Mouse (Mus musculus) lung, embryonic 14.5 days (tissue): ENCODE measurements around the gene 1700008O03Rik. TPM values are rescaled to one million over a fixed set of nuclear protein-coding genes. Genes with fewer than 3 reads are reported as not detected.

Source experiments
- ATAC-seq: fragments of 200-750 bp; cut with Nextera tagmentation; 2 replicates; pipeline ENCODE4 v1.8.0; 2017; ENCODE audit warnings: mild to moderate bottlenecking, moderate TSS enrichment, moderate library complexity; ENCODE audit not compliant: insufficient read depth
- DNase-seq: peaks from one replicate; pipeline ENCODE4 v3.0.0-alpha.2; 2015
- H3K27ac ChIP-seq: fragments of 300-500 bp; sonication (generic); 2 replicates; pipeline ENCODE4 v1.5.1; 2014; ENCODE audit warnings: low read depth, mild to moderate bottlenecking, moderate library complexity
- H3K27me3 ChIP-seq: fragments of 300-500 bp; sonication (generic); 2 replicates; pipeline ENCODE4 v1.6.1; 2014; ENCODE audit warnings: low read length, control low read depth; ENCODE audit not compliant: insufficient read depth
- H3K36me3 ChIP-seq: fragments of 300-500 bp; sonication (generic); 2 replicates; pipeline ENCODE4 v1.6.1; 2014; ENCODE audit warnings: control low read depth; ENCODE audit not compliant: insufficient read depth
- H3K4me1 ChIP-seq: fragments of 300-500 bp; sonication (generic); 2 replicates; pipeline ENCODE4 v1.6.1; 2014; ENCODE audit warnings: antibody characterized with exemption, control low read depth; ENCODE audit not compliant: insufficient read depth
- H3K4me2 ChIP-seq: fragments of 300-500 bp; sonication (generic); 2 replicates; pipeline ENCODE4 v1.6.1; 2014; ENCODE audit warnings: mild to moderate bottlenecking
- H3K4me3 ChIP-seq: fragments of 300-500 bp; sonication (generic); 2 replicates; pipeline ENCODE4 v1.5.1; 2014; ENCODE audit warnings: low read depth, low read length
- H3K9ac ChIP-seq: fragments of 300-500 bp; sonication (generic); 2 replicates; pipeline ENCODE4 v1.6.1; 2014
- H3K9me3 ChIP-seq: fragments of 300-500 bp; sonication (generic); 2 replicates; pipeline ENCODE4 v1.6.1; 2016; ENCODE audit warnings: low read depth, low read length, control low read depth
- CTCF ChIP-seq: IDR thresholded peaks from 2 replicates; pipeline ENCODE4 v1.5.1; 2016; ENCODE audit warnings: antibody characterized with exemption, low read depth
- WGBS: fragments of 180-500 bp; shearing (Covaris S2); extraction: QIAGEN DNeasy Blood & Tissue Kit; methylation state at CpG from one replicate; pipeline ENCODE4 v1.1.7; 2014; 5-methylcytosine and 5-hydroxymethylcytosine counted together
- polyA plus RNA-seq: library from polyadenylated mRNA; unstranded; fragments of >200 nt; fragmentation: Nextera tagmentation; extraction: Ambion mirVana; gene quantifications from 2 replicates; pipeline ENCODE4 v1.2.1, GENCODE M21; 2014

The 1700008O03Rik gene
- polyA plus RNA-seq, 1 experiment from 2014 or later = 0.71 TPM

DNA sequence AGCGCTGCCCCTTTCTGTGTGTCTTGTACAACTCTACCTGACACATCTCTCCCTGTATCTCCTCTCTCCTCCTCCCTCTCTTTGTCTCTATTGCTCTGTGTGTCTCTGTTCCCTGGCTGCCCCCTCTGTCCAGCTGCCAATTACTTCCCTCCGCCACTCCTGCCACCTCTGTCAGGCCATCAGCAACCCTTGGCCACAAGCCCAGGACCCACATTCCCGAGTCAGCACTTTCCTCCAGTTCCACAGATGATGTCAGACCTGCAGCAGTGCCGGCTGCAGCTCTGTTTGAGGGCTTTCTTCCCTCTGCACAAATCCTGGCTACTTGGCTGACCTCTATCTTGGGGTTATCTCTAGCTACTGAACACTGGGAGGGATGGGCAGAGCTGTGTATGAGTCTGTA is 7.3 kb downstream of the 1700008O03Rik start:
- no peak overlapping the region for H3K9ac ChIP-seq
- ATAC-seq (peak; percentile 10; the same call in 1 of the 2 replicates), DNase-seq (peak; percentile 81)
- H3K4me1 ChIP-seq = peaks cover 7% of the 10 kb centered on the region; the same call in 1 of the 2 replicates
- 28% methylated on average over 4 of the region's 4 CpGs for WGBS
- H3K4me2 ChIP-seq = peak overlapping the region; percentile 10; the same call in 1 of the 2 replicates
- no peak for TF ChIP-seq CTCF
- no peak overlapping the region for H3K4me3 ChIP-seq
- H3K27ac ChIP-seq = no peak overlapping the region
- no peaks in the 10 kb centered on the region for H3K36me3 ChIP-seq
- 0 out of 2 replicates have a peak, but pooled peaks cover 5% of the 10 kb centered on the region for H3K27me3 ChIP-seq
- H3K9me3 ChIP-seq = no peaks in the 10 kb centered on the region

DNA sequence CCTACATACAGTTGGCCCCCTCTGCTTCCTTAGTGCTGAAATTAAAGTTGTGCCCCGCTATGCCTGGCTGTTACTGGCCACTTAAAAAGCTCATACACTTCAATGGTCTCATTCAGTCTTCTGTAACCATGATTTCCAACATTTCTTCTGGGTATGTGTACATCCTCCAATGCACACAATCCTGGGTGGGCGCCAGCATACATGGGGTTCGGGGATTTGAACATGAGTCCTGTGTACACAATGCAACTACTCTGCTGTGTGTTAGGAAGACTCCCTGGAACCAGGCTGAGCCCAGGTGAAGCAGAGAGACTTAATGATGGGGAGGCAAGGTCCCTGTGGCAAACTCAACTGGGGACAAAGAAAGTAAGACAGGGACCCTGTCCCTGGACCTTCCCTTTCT is 9.8 kb downstream of the 1700008O03Rik start:
- Histone ChIP-seq H3K9me3 (no peaks in the 10 kb centered on the region), H3K4me2 (no peak overlapping the region), H3K36me3 (no peaks in the 10 kb centered on the region), H3K27ac (no peak overlapping the region), H3K4me3 (0 out of 2 replicates have a peak overlapping the region, but pooled peaks have one; percentile 55), H3K27me3 (no peaks in the 10 kb centered on the region), H3K9ac (no peak overlapping the region), H3K4me1 (peaks cover 7% of the 10 kb centered on the region; the same call in 1 of the 2 replicates)
- 59% methylated on average over 3 of the region's 3 CpGs for WGBS
- ATAC-seq = no peak
- DNase-seq = no peak
- TF ChIP-seq CTCF = no peak

DNA sequence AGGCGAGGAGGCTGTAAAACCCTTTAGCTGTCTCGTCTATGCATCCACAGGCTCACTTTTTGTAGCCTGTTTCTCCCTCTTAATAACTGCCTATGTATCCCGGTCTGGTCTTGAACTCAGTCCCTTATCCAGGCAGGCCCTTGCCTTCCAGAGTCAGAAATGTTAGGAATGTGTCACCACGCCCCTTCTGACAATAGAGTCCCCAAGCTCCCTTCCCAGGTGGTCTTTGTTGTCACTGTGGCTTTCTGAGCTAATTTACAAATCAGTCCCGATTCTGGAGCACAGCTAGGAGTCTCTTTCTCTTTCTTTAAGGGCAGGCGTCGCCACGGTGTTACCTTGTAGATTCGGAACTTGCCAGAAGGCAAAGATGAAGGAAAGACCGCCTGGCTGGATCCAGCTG is 10.4 kb downstream of the 1700008O03Rik start:
- DNase-seq = peak; percentile 27
- no peak for ATAC-seq
- H3K9me3 ChIP-seq = no peaks in the 10 kb centered on the region
- no peak overlapping the region for H3K27ac ChIP-seq
- peak overlapping the region; percentile 84 for H3K4me2 ChIP-seq
- no peak for TF ChIP-seq CTCF
- no peaks in the 10 kb centered on the region for H3K27me3 ChIP-seq
- H3K9ac ChIP-seq = no peak overlapping the region
- H3K36me3 ChIP-seq = no peaks in the 10 kb centered on the region
- H3K4me3 ChIP-seq = peak overlapping the region; percentile 55; the same call in 1 of the 2 replicates
- 13% methylated on average over 10 of the region's 10 CpGs for WGBS
- peaks cover 7% of the 10 kb centered on the region; the same call in 1 of the 2 replicates for H3K4me1 ChIP-seq

DNA sequence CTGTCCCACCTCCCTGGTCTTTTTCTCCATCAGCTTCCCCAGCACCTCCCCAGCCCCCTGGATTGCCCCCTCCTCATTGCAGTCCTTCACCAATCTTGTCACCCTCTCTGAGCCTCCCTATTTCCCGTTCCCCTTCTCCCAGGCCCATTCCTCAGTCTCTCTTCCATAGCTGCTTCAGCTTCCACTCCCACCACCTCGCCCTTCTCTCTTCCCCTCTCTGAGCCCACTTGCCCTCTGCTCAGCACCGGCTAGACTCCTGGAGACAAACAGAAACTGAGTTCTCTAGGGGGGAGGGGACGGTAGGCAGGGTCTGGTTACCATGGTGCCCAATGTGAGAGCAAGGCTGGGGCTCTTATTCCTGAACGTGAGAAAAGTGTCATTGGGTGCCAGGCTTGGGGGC is 10.9 kb downstream of the 1700008O03Rik start:
- peak overlapping the region; percentile 79 for H3K27ac ChIP-seq
- peak; percentile 12; the same call in 1 of the 2 replicates for ATAC-seq
- WGBS = 0% methylated on average over 5 of the region's 5 CpGs

DNA sequence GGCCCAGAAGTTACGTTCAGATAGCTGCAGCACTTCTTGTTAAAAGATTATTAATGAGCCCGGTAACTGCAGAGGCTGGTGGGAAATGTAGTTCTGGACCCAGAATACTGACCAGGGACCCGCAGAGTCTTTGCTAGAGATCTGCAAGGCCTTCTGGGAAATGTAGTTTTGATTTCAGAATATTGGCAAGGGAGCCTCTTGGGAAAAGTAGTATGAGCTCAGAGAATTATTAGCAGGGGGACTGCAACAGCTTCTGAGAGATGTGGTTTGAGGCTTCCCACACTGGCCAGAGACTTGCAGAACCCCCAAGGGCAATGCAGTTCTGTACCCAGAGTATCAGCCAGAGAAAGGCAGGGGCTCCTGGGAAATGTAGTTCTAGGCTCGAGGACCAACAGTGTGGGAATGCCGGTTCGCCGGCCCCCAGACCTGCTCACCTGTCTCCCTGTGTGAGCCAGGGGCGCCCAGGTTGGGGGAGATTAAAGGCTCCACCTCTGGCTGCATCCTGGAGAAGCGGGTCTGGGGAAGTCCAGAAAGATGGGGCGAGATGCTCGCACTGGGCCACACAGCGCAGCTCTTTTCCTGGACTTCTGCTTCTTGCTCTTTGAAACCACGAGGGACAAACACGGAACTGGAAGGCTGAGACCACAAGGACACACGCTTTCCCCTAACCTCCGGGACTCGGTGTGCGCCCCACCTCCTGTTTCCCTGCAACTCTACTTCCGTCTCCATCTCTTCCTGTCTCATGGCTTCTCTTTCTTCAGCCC is 11.5 kb downstream of the 1700008O03Rik start:
- Histone ChIP-seq H3K36me3 (no peaks in the 10 kb centered on the region), H3K9ac (peak overlapping the region; percentile 63), H3K4me3 (peak overlapping the region; percentile 55), H3K9me3 (no peaks in the 10 kb centered on the region), H3K4me2 (peak overlapping the region; percentile 84), H3K27ac (peak overlapping the region; percentile 79), H3K27me3 (no peaks in the 10 kb centered on the region), H3K4me1 (peaks cover 7% of the 10 kb centered on the region; the same call in 1 of the 2 replicates)
- DNase-seq (peak; percentile 95), ATAC-seq (peak; percentile 91)
- TF ChIP-seq CTCF = no peak
- WGBS = under 1% methylated on average over 19 of the region's 19 CpGs

More for the DNA sequence above, 10.9 kb downstream of the 1700008O03Rik start:
- peaks cover 7% of the 10 kb centered on the region; the same call in 1 of the 2 replicates for H3K4me1 ChIP-seq
- no peaks in the 10 kb centered on the region for H3K27me3 ChIP-seq
- peak; percentile 55 for DNase-seq
- H3K4me3 ChIP-seq = peak overlapping the region; percentile 55
- peak overlapping the region; percentile 84 for H3K4me2 ChIP-seq
- H3K36me3 ChIP-seq = no peaks in the 10 kb centered on the region
- H3K9ac ChIP-seq = peak overlapping the region; percentile 63
- H3K9me3 ChIP-seq = no peaks in the 10 kb centered on the region
- no peak for TF ChIP-seq CTCF

DNA sequence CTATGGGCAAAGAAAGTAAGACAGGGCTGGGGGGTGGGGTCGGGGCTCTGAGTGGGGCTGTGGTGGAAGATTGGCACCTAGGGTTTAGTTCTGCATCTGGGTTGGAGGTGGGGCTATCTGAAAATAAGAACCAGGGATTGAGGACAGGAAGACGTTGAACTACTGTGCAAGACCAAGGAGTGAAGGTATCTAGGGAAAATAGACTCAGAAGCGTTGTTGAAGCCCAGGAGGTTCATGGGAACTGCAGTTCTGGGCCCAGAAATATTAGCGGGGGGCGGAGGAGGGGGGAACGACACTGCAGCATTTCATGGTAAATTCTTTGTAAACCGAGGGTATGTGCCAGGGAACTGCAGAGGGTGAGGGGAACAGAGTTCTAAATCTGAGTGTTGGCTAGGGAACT is 12.2 kb downstream of the 1700008O03Rik start:
- no peak for ATAC-seq
- H3K36me3 ChIP-seq = no peaks in the 10 kb centered on the region
- H3K4me3 ChIP-seq = peak overlapping the region; percentile 55
- H3K27ac ChIP-seq = no peak overlapping the region
- WGBS = 14% methylated on average over 7 of the region's 7 CpGs
- no peak for DNase-seq
- H3K4me1 ChIP-seq = peaks cover 5% of the 10 kb centered on the region; the same call in 1 of the 2 replicates
- no peak for TF ChIP-seq CTCF
- H3K9me3 ChIP-seq = no peaks in the 10 kb centered on the region
- H3K27me3 ChIP-seq = no peaks in the 10 kb centered on the region
- no peak overlapping the region; the same call in 1 of the 2 replicates for H3K9ac ChIP-seq
- peak overlapping the region; percentile 84 for H3K4me2 ChIP-seq

DNA sequence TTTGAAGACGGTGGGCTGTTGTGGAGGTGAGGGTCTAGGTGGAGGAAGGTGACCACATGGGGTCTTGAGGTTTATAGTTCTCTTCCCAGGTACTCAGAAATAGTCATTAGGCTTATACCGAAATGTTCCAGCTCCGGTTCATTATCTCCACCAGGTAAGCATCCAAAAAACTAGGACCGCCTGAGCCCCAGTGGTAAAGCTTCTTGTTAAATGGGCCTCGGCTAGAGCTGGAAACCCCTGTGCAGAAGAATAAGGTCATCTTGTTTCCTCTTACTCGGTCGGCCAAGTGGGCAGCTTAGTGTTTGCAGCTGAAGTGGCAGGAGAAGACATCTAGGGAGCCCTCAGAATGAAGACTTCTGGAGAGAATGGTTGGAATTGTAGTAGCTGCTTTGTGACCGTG is 12.9 kb downstream of the 1700008O03Rik start:
- no peaks in the 10 kb centered on the region for H3K27me3 ChIP-seq
- WGBS = 88% methylated on average over 8 of the region's 8 CpGs
- no peak for DNase-seq

More for the DNA sequence above, 12.9 kb downstream of the 1700008O03Rik start:
- no peak overlapping the region for H3K4me3 ChIP-seq
- no peak overlapping the region for H3K9ac ChIP-seq
- no peaks in the 10 kb centered on the region for H3K9me3 ChIP-seq
- no peak for ATAC-seq
- 0 out of 2 replicates have a peak, but pooled peaks cover 4% of the 10 kb centered on the region for H3K4me1 ChIP-seq
- no peak for TF ChIP-seq CTCF
- no peaks in the 10 kb centered on the region for H3K36me3 ChIP-seq
- H3K27ac ChIP-seq = no peak overlapping the region
- H3K4me2 ChIP-seq = no peak overlapping the region
